Mouse (Mus musculus) heart, embryonic 14.5 days (tissue): ENCODE data around the gene Fam19a1. TPM values are rescaled to one million over a fixed set of nuclear protein-coding genes. Genes with fewer than 3 reads are reported as not detected.

Experiments
- ATAC-seq: fragments of 200-750 bp; cut with Nextera tagmentation; 2 replicates; pipeline ENCODE4 v1.8.0; 2017; ENCODE audit warnings: low read depth, moderate TSS enrichment; ENCODE audit not compliant: insufficient number of reproducible peaks, insufficient read depth, low FRiP score
- H3K27ac ChIP-seq, 2 experiments: fragments of 200-500 bp in 1 of 2; fragments of 300-500 bp in 1 of 2; sonication (generic) in 1 of 2; replicated peaks in 1 of 2; 2 replicates each; pipeline ENCODE4 v1.5.1; 2012 to 2014; ENCODE audit warnings: low read depth in 2 of 2, low read length in 2 of 2, control low read depth in 1 of 2, mild to moderate bottlenecking in 1 of 2, mixed read lengths in 1 of 2; ENCODE audit not compliant: control insufficient read depth in 1 of 2, insufficient read depth in 1 of 2
- H3K27me3 ChIP-seq: fragments of 300-500 bp; sonication (generic); 2 replicates; pipeline ENCODE4 v1.6.1; 2014; ENCODE audit warnings: mild to moderate bottlenecking, low read length, control low read depth; ENCODE audit not compliant: control insufficient read depth, insufficient read depth
- H3K36me3 ChIP-seq: fragments of 300-500 bp; sonication (generic); 2 replicates; pipeline ENCODE4 v1.6.1; 2014; ENCODE audit warnings: mild to moderate bottlenecking, control low read depth, low read length, mixed read lengths; ENCODE audit not compliant: control insufficient read depth, insufficient read depth
- H3K4me1 ChIP-seq, 2 experiments: fragments of 200-500 bp in 1 of 2; fragments of 300-500 bp in 1 of 2; sonication (generic) in 1 of 2; 2 replicates each; pipeline ENCODE4 v1.6.1; 2012 to 2014; ENCODE audit warnings: low read length in 2 of 2, control low read depth in 1 of 2, mixed read lengths in 1 of 2; ENCODE audit not compliant: control insufficient read depth in 2 of 2, insufficient read depth in 2 of 2
- H3K4me2 ChIP-seq: fragments of 300-500 bp; sonication (generic); 2 replicates; pipeline ENCODE4 v1.6.1; 2014; ENCODE audit warnings: mild to moderate bottlenecking, low read length
- H3K4me3 ChIP-seq, 2 experiments: fragments of 200-500 bp in 1 of 2; fragments of 300-500 bp in 1 of 2; sonication (generic) in 1 of 2; 2 replicates each; pipeline ENCODE4 v1.5.1; 2012 to 2014; ENCODE audit warnings: low read length in 2 of 2, mild to moderate bottlenecking in 2 of 2, control low read depth in 1 of 2, low read depth in 1 of 2, moderate library complexity in 1 of 2; ENCODE audit not compliant: control insufficient read depth in 1 of 2, insufficient read depth in 1 of 2
- H3K9ac ChIP-seq: fragments of 300-500 bp; sonication (generic); 2 replicates; pipeline ENCODE4 v1.6.1; 2014; ENCODE audit warnings: mild to moderate bottlenecking, low read length
- H3K9me3 ChIP-seq: fragments of 300-500 bp; sonication (generic); 2 replicates; pipeline ENCODE4 v1.6.1; 2016; ENCODE audit warnings: low read length, control low read depth; ENCODE audit not compliant: control insufficient read depth
- WGBS: fragments of 180-500 bp; shearing (Covaris S2); extraction: QIAGEN DNeasy Blood & Tissue Kit; methylation state at CpG from one replicate; pipeline ENCODE4 v1.1.7; 2014; 5-methylcytosine and 5-hydroxymethylcytosine counted together
- polyA plus RNA-seq: library from polyadenylated mRNA; unstranded; fragments of >200 nt; fragmentation: Nextera tagmentation; extraction: Ambion mirVana; gene quantifications from 2 replicates; pipeline ENCODE4 v1.2.1, GENCODE M21; 2014

Fam19a1 gene
- polyA plus RNA-seq, 1 experiment from 2014 or later: 0.11 TPM

- Histone ChIP-seq H3K4me3 (no peak overlapping the region), H3K9me3 (no peaks in the 10 kb centered on the region), H3K4me2 (no peak overlapping the region), H3K27ac (no peak overlapping the region), H3K36me3 (no peaks in the 10 kb centered on the region), H3K9ac (no peak overlapping the region), H3K27me3 (no peaks in the 10 kb centered on the region), H3K4me1 (no peaks in the 10 kb centered on the region)
- no peak for ATAC-seq
- 54% methylated on average over 2 of the region's 2 CpGs for WGBS
These were observed 174.4 kb downstream of the Fam19a1 start for GRCm38 (mm10) chr6:96287377-96287776.

- WGBS: 19% methylated on average over 4 of the region's 4 CpGs
- H3K9ac ChIP-seq: no peak overlapping the region
- no peaks in the 10 kb centered on the region for H3K9me3 ChIP-seq
These were observed 176.7 kb downstream of the Fam19a1 start for GRCm38 (mm10) chr6:96289672-96290071.

GRCm38 (mm10) chr6:96347491-96347890, 234.5 kb downstream of the Fam19a1 start:
- Histone ChIP-seq H3K9ac (no peak overlapping the region), H3K9me3 (no peaks in the 10 kb centered on the region), H3K27ac (no peak overlapping the region), H3K36me3 (no peaks in the 10 kb centered on the region), H3K4me1 (no peaks in the 10 kb centered on the region; a peak in 1 of 4 replicates), H3K4me2 (no peak overlapping the region), H3K27me3 (no peaks in the 10 kb centered on the region), H3K4me3 (no peak overlapping the region)
- ATAC-seq: no peak
- WGBS: 83% methylated on average over 2 of the region's 2 CpGs

More at GRCm38 (mm10) chr6:96289672-96290071, 176.7 kb downstream of the Fam19a1 start:
- Histone ChIP-seq H3K4me3 (no peak overlapping the region), H3K36me3 (no peaks in the 10 kb centered on the region), H3K4me1 (no peaks in the 10 kb centered on the region), H3K4me2 (no peak overlapping the region), H3K27me3 (no peaks in the 10 kb centered on the region), H3K27ac (no peak overlapping the region)
- ATAC-seq: no peak

- H3K9me3 ChIP-seq: no peaks in the 10 kb centered on the region
- H3K27ac ChIP-seq: no peak overlapping the region
- 53% methylated on average over 7 of the region's 7 CpGs for WGBS
- no peaks in the 10 kb centered on the region for H3K27me3 ChIP-seq
- no peak overlapping the region for H3K9ac ChIP-seq
- H3K4me2 ChIP-seq: no peak overlapping the region; the same call in 1 of the 2 replicates
- no peaks in the 10 kb centered on the region for H3K36me3 ChIP-seq
- H3K4me3 ChIP-seq: no peak overlapping the region
- H3K4me1 ChIP-seq: no peaks in the 10 kb centered on the region; a peak in 1 of 4 replicates
- ATAC-seq: no peak
These were observed 236.6 kb downstream of the Fam19a1 start for GRCm38 (mm10) chr6:96349446-96350025.

GRCm38 (mm10) chr6:96369544-96369943, 256.6 kb downstream of the Fam19a1 start:
- no peak overlapping the region for H3K9ac ChIP-seq
- no peaks in the 10 kb centered on the region for H3K4me1 ChIP-seq
- ATAC-seq: no peak
- H3K27ac ChIP-seq: no peak overlapping the region
- H3K4me3 ChIP-seq: no peak overlapping the region
- H3K9me3 ChIP-seq: no peaks in the 10 kb centered on the region
- H3K27me3 ChIP-seq: no peaks in the 10 kb centered on the region
- no peaks in the 10 kb centered on the region for H3K36me3 ChIP-seq
- no peak overlapping the region for H3K4me2 ChIP-seq
- 82% methylated on average over 3 of the region's 3 CpGs for WGBS

GRCm38 (mm10) chr6:96372848-96373247, 259.9 kb downstream of the Fam19a1 start:
- Histone ChIP-seq H3K4me1 (no peaks in the 10 kb centered on the region), H3K36me3 (no peaks in the 10 kb centered on the region), H3K27me3 (no peaks in the 10 kb centered on the region), H3K27ac (no peak overlapping the region), H3K9me3 (no peaks in the 10 kb centered on the region), H3K4me2 (no peak overlapping the region), H3K4me3 (no peak overlapping the region), H3K9ac (no peak overlapping the region)
- ATAC-seq: no peak
- 83% methylated on average over 6 of the region's 6 CpGs for WGBS

GRCm38 (mm10) chr6:96373274-96373673, 260.3 kb downstream of the Fam19a1 start:
- Histone ChIP-seq H3K4me1 (no peaks in the 10 kb centered on the region), H3K27ac (no peak overlapping the region), H3K4me3 (no peak overlapping the region), H3K36me3 (no peaks in the 10 kb centered on the region), H3K9ac (no peak overlapping the region), H3K27me3 (no peaks in the 10 kb centered on the region), H3K4me2 (no peak overlapping the region), H3K9me3 (no peaks in the 10 kb centered on the region)
- no peak for ATAC-seq
- 76% methylated on average over 2 of the region's 2 CpGs for WGBS

GRCm38 (mm10) chr6:96376773-96377172, 263.8 kb downstream of the Fam19a1 start:
- ATAC-seq: no peak
- Histone ChIP-seq H3K9me3 (no peaks in the 10 kb centered on the region), H3K4me2 (no peak overlapping the region), H3K27ac (no peak overlapping the region), H3K4me3 (no peak overlapping the region), H3K36me3 (no peaks in the 10 kb centered on the region), H3K9ac (no peak overlapping the region), H3K27me3 (no peaks in the 10 kb centered on the region), H3K4me1 (no peaks in the 10 kb centered on the region)
- WGBS: 73% methylated on average over 3 of the region's 3 CpGs
